Comparison of ENCODE assay signal across 17 mouse cellular contexts in the genomic region with DNA sequence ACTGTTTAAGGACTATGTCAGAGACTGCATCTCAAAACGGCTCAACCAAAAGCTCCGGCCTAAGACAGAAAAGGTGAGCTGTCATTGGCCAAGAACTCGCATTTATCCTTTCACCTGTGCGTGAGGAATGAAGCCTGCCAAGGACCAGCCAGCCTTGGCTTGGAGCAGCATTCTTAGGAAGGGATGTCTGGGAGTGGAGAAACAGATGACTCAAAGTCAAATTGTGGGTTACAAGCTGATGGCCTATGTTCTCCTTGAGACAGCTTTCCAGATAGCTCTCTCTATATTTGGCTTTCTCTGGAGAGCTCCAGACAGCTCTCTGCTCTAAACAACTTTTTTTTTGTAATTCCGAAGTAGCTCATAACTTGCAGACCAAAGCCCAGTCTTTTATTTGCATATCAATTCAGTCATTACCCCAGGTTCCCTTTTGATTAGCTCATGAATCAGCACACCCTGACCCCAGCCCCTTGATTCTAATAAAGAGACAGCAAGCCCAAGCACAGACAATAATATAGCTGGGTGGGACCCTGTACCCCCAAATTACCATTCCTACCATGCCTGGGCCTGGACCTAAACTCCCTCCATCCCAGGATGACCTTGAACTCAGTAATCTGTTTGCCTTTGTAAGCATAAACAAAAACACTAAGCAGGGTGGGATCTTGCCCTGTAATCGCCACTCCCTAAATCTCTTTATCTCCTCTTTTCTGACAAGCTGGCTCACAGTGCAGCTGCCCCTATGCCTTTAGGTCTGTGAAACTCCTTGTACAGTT.
"Had no signal": no experiment of that assay in that cellular context is flagged by ENCODE, and none has a peak within 500 bp of the region (broad histone marks: within the 10 kb centered on the region; RNA-seq: fewer than 3 reads in every experiment).

No protein-coding gene starts in this region.

- H3K27me3 ChIP-seq: midbrain, embryonic 15.5 days; neural tube, embryonic 12.5 days; neural tube, embryonic 15.5 days had no signal

- H3K9me3 ChIP-seq: limb, embryonic 15.5 days; lung, embryonic 15.5 days; midbrain, embryonic 10.5 days; midbrain, embryonic 15.5 days; neural tube, embryonic 12.5 days; neural tube, embryonic 15.5 days had no signal

- H3K4me3 ChIP-seq: limb, embryonic 12.5 days; limb, embryonic 15.5 days; lung, embryonic 15.5 days; megakaryocyte, embryonic 14.5 days; midbrain, embryonic 10.5 days; midbrain, embryonic 15.5 days; neural tube, embryonic 12.5 days; neural tube, embryonic 15.5 days had no signal

- H3K27ac ChIP-seq: limb, embryonic 12.5 days; limb, embryonic 15.5 days; liver, embryonic 14.5 days; lung, embryonic 15.5 days; midbrain, embryonic 10.5 days; midbrain, embryonic 15.5 days; neural tube, embryonic 12.5 days; neural tube, embryonic 15.5 days had no signal

- H3K36me3 ChIP-seq: limb, embryonic 12.5 days; limb, embryonic 15.5 days; lung, embryonic 15.5 days; midbrain, embryonic 15.5 days; neural tube, embryonic 15.5 days had no signal

- H3K4me1 ChIP-seq: neural tube, embryonic 12.5 days had no signal

- DNase-seq: kidney, adult 9 months; kidney, postnatal 14 days; kidney, postnatal 4 days; left cerebral cortex, postnatal 4 days; lung, adult 18-20 months; lung, postnatal 10 days; lung, postnatal 36 days; thymus, postnatal 36 days had no signal
